10 mouse cellular contexts compared by ENCODE assay signal in the genomic region with DNA sequence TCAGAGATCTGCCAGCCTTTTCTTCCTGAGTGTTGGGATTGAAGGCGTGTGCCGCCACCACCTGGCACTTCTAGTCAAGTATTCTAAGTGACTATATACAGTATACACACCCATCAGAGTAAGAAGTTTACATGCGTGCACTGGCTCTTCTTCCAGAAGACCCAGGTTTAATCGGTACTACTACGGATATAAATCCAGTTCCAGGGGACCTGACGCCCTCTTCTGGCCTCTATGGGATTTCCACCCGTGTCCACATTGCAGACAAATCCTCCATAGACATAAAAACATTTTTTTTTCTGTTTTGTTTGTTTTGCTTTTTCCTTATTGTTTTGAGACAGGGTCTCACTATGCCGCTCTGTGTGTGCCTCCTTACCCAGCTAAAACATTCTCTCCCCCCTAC. TPM values are rescaled to one million over a fixed set of nuclear protein-coding genes. Genes with fewer than 3 reads are reported as not detected.
DNase-seq lines count a peak whose midpoint lies in the region; ATAC-seq and TF ChIP-seq lines count a peak whose summit lies in the region.
"Had no signal": no experiment of that assay in that cellular context is flagged by ENCODE, and none has a peak within 500 bp of the region (broad histone marks: within the 10 kb centered on the region; RNA-seq: fewer than 3 reads in every experiment).

No protein-coding gene starts in this region.

- no peaks in the 10 kb centered on the region for H3K9me3 ChIP-seq in lung, postnatal 0 days (ENCODE audit: low read length)
- no peaks in the 10 kb centered on the region for H3K9me3 ChIP-seq in embryonic facial prominence, embryonic 10.5 days

- H3K4me1 ChIP-seq in lung, postnatal 0 days (ENCODE audit: insufficient read depth, low read depth, low read length) = peaks cover 6% of the 10 kb centered on the region; the same call in 1 of the 2 replicates
- peaks cover 9% of the 10 kb centered on the region for H3K4me1 ChIP-seq in embryonic facial prominence, embryonic 10.5 days

- H3K27ac ChIP-seq in lung, postnatal 0 days (ENCODE audit: low read length) = no peak overlapping the region
- H3K27ac ChIP-seq in embryonic facial prominence, embryonic 10.5 days (replicated peaks) = no peak overlapping the region

- TF ChIP-seq EP300 in lung, postnatal 0 days (IDR thresholded peaks at IDR 0.05) = no peak

- no peak overlapping the region for H3K4me3 ChIP-seq in lung, postnatal 0 days (ENCODE audit: low read depth, low read length)
- H3K4me3 ChIP-seq in embryonic facial prominence, embryonic 10.5 days = 0 out of 2 replicates have a peak overlapping the region, but pooled peaks have one; percentile 21

- H3K9ac ChIP-seq in lung, postnatal 0 days (replicated peaks; ENCODE audit: low read depth) = no peak overlapping the region

- DNase-seq in adrenal gland, postnatal 36 days = peak; percentile 39 to 65
- no peak for DNase-seq in adrenal gland, postnatal 25 days
- peak; percentile 64 for DNase-seq in lung, postnatal 0 days (ENCODE audit: low spot score)
- DNase-seq in lung, adult 18-20 months = no peak
- DNase-seq in embryonic facial prominence, embryonic 10.5 days (ENCODE audit: low spot score) = peak; percentile 62
- peak; percentile 59 for DNase-seq in naive thymus-derived CD4-positive, alpha-beta T cell, adult 2 months (ENCODE audit: low read depth)
- DNase-seq in right cerebral cortex, adult 18-20 months = no peak
- DNase-seq in layer of hippocampus, adult 9-11 months = no peak

- no peak overlapping the region for H3K4me2 ChIP-seq in lung, postnatal 0 days (replicated peaks; ENCODE audit: low read depth, low read length)

- ATAC-seq in lung, postnatal 0 days = peak; percentile 20; the same call in 1 of the 2 replicates

- no peaks in the 10 kb centered on the region for H3K27me3 ChIP-seq in lung, postnatal 0 days (replicated peaks; ENCODE audit: insufficient read depth, low read length)
- H3K27me3 ChIP-seq in embryonic facial prominence, embryonic 10.5 days (replicated peaks; ENCODE audit: low read depth, poor library complexity, severe bottlenecking) = no peaks in the 10 kb centered on the region

- WGBS in lung, postnatal 0 days = 17% methylated on average over 8 of the region's 8 CpGs
- 30% methylated on average over 8 of the region's 8 CpGs for WGBS in embryonic facial prominence, embryonic 10.5 days

- TF ChIP-seq CTCF in lung, postnatal 0 days (IDR thresholded peaks at IDR 0.05) = peak; percentile 69

- H3K36me3 ChIP-seq in lung, postnatal 0 days (ENCODE audit: insufficient read depth, low read length) = no peaks in the 10 kb centered on the region
- peaks cover 26% of the 10 kb centered on the region for H3K36me3 ChIP-seq in embryonic facial prominence, embryonic 10.5 days (replicated peaks)

RNA-seq across cellular contexts. Expression of gene Hspa1b, which starts 11.4 kb away (rescaled TPM):
- total RNA-seq in adrenal gland, postnatal 36 days (2021) = 100 to 1,000 TPM in 1 of 2 experiments, 10 to 100 TPM in 1; 80.1 to 206 TPM
- 29.0 and 79.3 TPM in 2 replicates for total RNA-seq in adrenal gland, postnatal 25 days (2021)
- polyA plus RNA-seq in lung, postnatal 0 days (2015; fragmentation: Nextera tagmentation; extraction: Ambion mirVana) = 0.35 and 0.50 TPM in 2 replicates
- polyA plus RNA-seq in embryonic facial prominence, embryonic 10.5 days (2016; fragmentation: Nextera tagmentation; extraction: Ambion mirVana) = 0.13 and 0.15 TPM in 2 replicates

RNA-seq across cellular contexts. Expression of gene Neu1, which starts 16.6 kb away (rescaled TPM):
- 10 to 100 TPM; 25.4 to 27.4 TPM for total RNA-seq in adrenal gland, postnatal 36 days (2021)
- total RNA-seq in adrenal gland, postnatal 25 days (2021) = 26.1 and 27.6 TPM in 2 replicates
- polyA plus RNA-seq in lung, postnatal 0 days (2015; fragmentation: Nextera tagmentation; extraction: Ambion mirVana) = 31.9 and 34.2 TPM in 2 replicates
- 14.0 and 19.3 TPM in 2 replicates for polyA plus RNA-seq in embryonic facial prominence, embryonic 10.5 days (2016; fragmentation: Nextera tagmentation; extraction: Ambion mirVana)

RNA-seq across cellular contexts. Expression of gene Gm20481, which starts 22.1 kb away (rescaled TPM):
- total RNA-seq in adrenal gland, postnatal 36 days (2021) = not detected
- total RNA-seq in adrenal gland, postnatal 25 days (2021) = not detected in 2 replicates
- polyA plus RNA-seq in lung, postnatal 0 days (2015; fragmentation: Nextera tagmentation; extraction: Ambion mirVana) = not detected in 2 replicates
- polyA plus RNA-seq in embryonic facial prominence, embryonic 10.5 days (2016; fragmentation: Nextera tagmentation; extraction: Ambion mirVana) = not detected in 2 replicates
- total RNA-seq: megakaryocyte-erythroid progenitor cell, adult 5-6 weeks had no signal
- polyA plus RNA-seq: large intestine, adult 2 months had no signal

RNA-seq across cellular contexts. Expression of gene Hspa1a, which starts 24.4 kb away (rescaled TPM):
- total RNA-seq in adrenal gland, postnatal 36 days (2021) = 10 to 100 TPM; 36.0 to 86.1 TPM
- 18.9 and 33.6 TPM in 2 replicates for total RNA-seq in adrenal gland, postnatal 25 days (2021)
- polyA plus RNA-seq in lung, postnatal 0 days (2015; fragmentation: Nextera tagmentation; extraction: Ambion mirVana) = 8.2 and 11.9 TPM in 2 replicates
- polyA plus RNA-seq in embryonic facial prominence, embryonic 10.5 days (2016; fragmentation: Nextera tagmentation; extraction: Ambion mirVana) = 1.3 and 1.9 TPM in 2 replicates

RNA-seq across cellular contexts. Expression of gene Hspa1l, which starts 24.9 kb away (rescaled TPM):
- total RNA-seq in adrenal gland, postnatal 36 days (2021) = under 1 TPM; 0.20 to 0.36 TPM
- 0.27 TPM in 1 of 2 replicates, not detected in the other for total RNA-seq in adrenal gland, postnatal 25 days (2021)
- 0.70 and 0.79 TPM in 2 replicates for polyA plus RNA-seq in lung, postnatal 0 days (2015; fragmentation: Nextera tagmentation; extraction: Ambion mirVana)
- 1.1 TPM in 2 replicates for polyA plus RNA-seq in embryonic facial prominence, embryonic 10.5 days (2016; fragmentation: Nextera tagmentation; extraction: Ambion mirVana)
- total RNA-seq: megakaryocyte-erythroid progenitor cell, adult 5-6 weeks had no signal

Comparison
In these comparisons a context has a peak if more than half of its experiments do, and no peak if none do; other contexts are left out.
1. DNase-seq: peak in adrenal gland, postnatal 36 days (2 of 2), lung, postnatal 0 days (single experiment), embryonic facial prominence, embryonic 10.5 days (single experiment) and naive thymus-derived CD4-positive, alpha-beta T cell, adult 2 months (single experiment); none in adrenal gland, postnatal 25 days (single experiment), lung, adult 18-20 months (0 of 2), right cerebral cortex, adult 18-20 months (single experiment) and layer of hippocampus, adult 9-11 months (single experiment).